Mouse (Mus musculus): ENCODE results near the gene Lrfn2. TPM values are rescaled to one million over a fixed set of nuclear protein-coding genes. Genes with fewer than 3 reads are reported as not detected.

Lrfn2 gene
- polyA plus RNA-seq, 1 experiment from 2014 or later = 0.07 TPM

DNA sequence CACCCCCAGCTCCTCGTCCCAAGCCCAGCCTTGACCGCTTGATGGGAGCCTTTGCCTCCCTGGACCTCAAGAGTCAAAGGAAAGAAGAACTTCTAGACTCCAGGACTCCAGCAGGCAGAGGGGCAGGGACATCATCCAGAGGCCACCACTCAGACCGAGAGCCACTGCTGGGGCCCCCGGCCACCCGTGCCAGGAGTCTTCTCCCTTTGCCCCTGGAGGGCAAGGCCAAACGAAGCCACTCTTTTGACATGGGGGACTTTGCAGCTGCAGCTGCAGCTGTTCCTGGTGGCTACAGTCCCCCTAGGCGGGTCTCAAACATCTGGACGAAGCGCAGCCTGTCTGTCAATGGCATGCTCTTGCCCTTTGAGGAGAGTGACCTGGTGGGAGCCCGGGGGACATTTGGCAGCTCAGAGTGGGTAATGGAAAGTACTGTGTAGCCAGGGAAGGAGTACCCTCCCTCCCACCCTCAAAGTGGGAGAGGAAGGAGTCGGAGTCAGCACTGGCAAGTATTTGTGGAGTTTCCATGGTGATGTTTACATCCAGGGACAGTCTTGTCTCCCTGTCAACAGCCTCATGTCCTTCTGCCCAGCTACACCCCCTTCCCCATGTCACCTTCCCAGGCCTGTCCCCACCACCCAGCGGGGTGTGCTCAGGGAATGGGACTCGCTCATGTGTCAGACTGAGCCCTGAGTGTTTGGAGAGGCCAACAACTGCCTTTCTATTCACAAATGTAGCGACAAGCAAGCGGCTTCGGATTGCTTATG lies 164.8 kb downstream of the Lrfn2 start:
- H3K9me3 ChIP-seq (replicated peaks) = 0 out of 2 replicates have a peak, but pooled peaks cover 3% of the 10 kb centered on the region
- no peaks in the 10 kb centered on the region for H3K4me1 ChIP-seq
- no peak overlapping the region for H3K4me3 ChIP-seq
- no peaks in the 10 kb centered on the region for H3K36me3 ChIP-seq
- H3K27ac ChIP-seq = no peak overlapping the region
- no peak overlapping the region for H3K9ac ChIP-seq
- WGBS (ENCODE audit: insufficient replicate concordance) = 66% methylated on average over 16 of the region's 16 CpGs
- H3K4me2 ChIP-seq = no peak overlapping the region
- H3K27me3 ChIP-seq (replicated peaks) = no peaks in the 10 kb centered on the region
- ATAC-seq = no peak

DNA sequence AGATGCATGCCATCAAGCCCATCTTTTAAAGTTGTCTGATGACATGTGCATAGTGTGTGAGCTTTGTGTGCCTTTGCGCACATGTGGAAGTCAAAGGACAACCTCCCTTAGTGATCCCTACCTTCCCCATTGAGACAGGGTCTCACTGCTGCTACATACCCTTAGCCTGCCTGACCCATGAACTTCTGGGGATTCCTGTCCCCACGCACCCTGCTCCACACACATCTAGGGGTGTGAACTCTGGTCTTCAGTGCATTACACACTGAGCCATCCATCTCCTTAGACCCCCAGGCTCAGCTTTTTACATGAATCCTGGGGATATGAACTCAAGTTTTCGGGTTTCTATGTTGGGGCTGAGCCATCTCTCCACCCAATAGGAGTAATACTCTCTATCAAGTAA lies 179.2 kb downstream of the Lrfn2 start:
- Histone ChIP-seq H3K9me3 (replicated peaks) (no peaks in the 10 kb centered on the region), H3K4me1 (no peaks in the 10 kb centered on the region), H3K4me3 (no peak overlapping the region), H3K4me2 (no peak overlapping the region), H3K9ac (no peak overlapping the region), H3K27me3 (replicated peaks) (no peaks in the 10 kb centered on the region), H3K36me3 (no peaks in the 10 kb centered on the region), H3K27ac (no peak overlapping the region)
- 68% methylated on average over 3 of the region's 3 CpGs for WGBS (ENCODE audit: insufficient replicate concordance)
- no peak for ATAC-seq

DNA sequence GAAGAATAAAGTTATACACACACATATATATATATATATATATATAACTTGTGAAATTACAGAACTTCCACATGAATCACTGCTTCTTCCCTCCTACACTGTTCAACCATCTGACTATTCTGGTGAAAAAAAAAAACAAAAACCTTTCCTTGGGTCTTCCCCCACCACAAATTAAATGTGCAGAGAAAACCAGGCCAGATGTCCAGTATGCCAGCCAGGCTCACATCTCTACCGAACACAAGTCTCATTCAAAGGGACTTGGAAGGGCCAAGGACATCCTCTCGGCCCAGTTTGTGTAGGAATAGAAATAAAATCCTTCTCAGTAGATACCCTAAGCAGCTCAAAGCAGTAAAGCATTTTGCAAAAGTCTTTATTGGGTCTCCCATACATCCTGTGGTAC lies 179.7 kb downstream of the Lrfn2 start:
- WGBS (ENCODE audit: insufficient replicate concordance) = 62% methylated on average over 2 of the region's 2 CpGs
- Histone ChIP-seq H3K9me3 (replicated peaks) (no peaks in the 10 kb centered on the region), H3K27me3 (replicated peaks) (no peaks in the 10 kb centered on the region), H3K9ac (no peak overlapping the region), H3K27ac (no peak overlapping the region), H3K4me2 (no peak overlapping the region), H3K4me1 (no peaks in the 10 kb centered on the region), H3K36me3 (no peaks in the 10 kb centered on the region), H3K4me3 (no peak overlapping the region)
- ATAC-seq = no peak

DNA sequence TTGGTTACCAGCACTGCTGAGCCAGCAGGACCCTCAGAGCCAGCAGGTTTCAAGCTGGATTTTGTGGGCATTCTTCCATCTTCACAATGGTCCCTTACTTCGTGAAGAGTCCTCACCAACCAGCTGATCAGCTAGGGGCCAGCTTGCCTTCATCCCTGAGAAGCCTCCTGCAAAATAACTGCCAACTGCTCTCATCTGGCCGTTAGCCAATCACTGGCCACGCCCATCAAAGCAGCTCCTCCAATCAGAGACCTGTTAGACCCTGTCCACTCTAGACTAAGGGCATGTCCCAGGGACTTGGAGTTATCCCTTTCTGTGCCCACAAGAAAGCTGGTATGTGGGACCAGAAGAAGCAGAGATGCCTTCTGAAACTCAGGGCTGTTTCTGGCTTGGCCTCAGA lies 181.2 kb downstream of the Lrfn2 start:
- Histone ChIP-seq H3K27me3 (replicated peaks) (no peaks in the 10 kb centered on the region), H3K9me3 (replicated peaks) (no peaks in the 10 kb centered on the region), H3K4me2 (no peak overlapping the region), H3K4me1 (no peaks in the 10 kb centered on the region), H3K4me3 (no peak overlapping the region), H3K27ac (no peak overlapping the region), H3K9ac (no peak overlapping the region), H3K36me3 (no peaks in the 10 kb centered on the region)
- WGBS (ENCODE audit: insufficient replicate concordance) = 45% methylated on average over 3 of the region's 3 CpGs
- ATAC-seq = no peak

DNA sequence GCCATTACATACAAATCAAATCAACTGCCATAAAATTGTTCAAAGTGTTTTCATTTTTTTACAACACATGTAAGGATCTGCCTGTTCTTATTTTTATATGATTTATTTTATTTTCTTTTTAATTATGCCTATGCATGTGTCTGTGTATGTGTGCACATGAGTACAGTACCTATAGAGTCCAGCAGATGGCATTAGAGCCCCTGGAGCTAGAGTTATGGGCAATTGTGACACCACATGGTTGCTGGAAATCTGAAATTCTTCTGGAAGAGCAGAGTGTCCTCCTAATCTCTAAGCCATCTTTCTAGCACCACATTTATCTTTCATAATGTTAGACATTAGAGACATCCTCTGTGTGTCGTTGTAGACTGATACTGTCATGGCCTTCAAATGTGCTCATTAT lies 192.0 kb downstream of the Lrfn2 start:
- ATAC-seq = no peak
- no peak overlapping the region for H3K9ac ChIP-seq

DNA sequence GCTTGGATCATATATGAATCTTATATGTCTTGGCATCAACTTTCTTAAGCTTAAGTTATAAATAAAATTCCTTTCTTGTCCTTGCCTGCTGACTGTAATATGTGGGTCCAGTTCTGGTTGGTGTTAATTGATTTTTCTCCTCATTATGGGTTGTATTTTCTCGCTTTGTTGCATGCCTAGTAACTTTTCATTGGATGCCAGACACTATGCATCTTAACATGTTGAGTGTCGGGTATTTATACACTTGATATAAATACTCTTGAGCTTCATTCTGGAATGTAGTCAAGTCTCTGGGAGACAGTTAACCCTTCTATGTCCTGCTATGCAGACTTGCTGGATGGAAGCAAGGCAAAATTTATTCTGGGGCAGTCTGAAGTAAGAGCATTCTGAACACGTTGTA lies 192.5 kb downstream of the Lrfn2 start:
- 69% methylated on average over 3 of the region's 3 CpGs for WGBS (ENCODE audit: insufficient replicate concordance)
- Histone ChIP-seq H3K36me3 (no peaks in the 10 kb centered on the region), H3K27ac (no peak overlapping the region), H3K27me3 (replicated peaks) (no peaks in the 10 kb centered on the region), H3K9ac (no peak overlapping the region), H3K9me3 (replicated peaks) (no peaks in the 10 kb centered on the region), H3K4me2 (no peak overlapping the region), H3K4me3 (no peak overlapping the region), H3K4me1 (no peaks in the 10 kb centered on the region)
- ATAC-seq = no peak

More for the DNA sequence above, 192.0 kb downstream of the Lrfn2 start:
- WGBS (ENCODE audit: insufficient replicate concordance) = 81% methylated on average over 1 of the region's 1 CpGs
- Histone ChIP-seq H3K36me3 (no peaks in the 10 kb centered on the region), H3K4me3 (no peak overlapping the region), H3K9me3 (replicated peaks) (no peaks in the 10 kb centered on the region), H3K27ac (no peak overlapping the region), H3K4me2 (no peak overlapping the region), H3K4me1 (no peaks in the 10 kb centered on the region), H3K27me3 (replicated peaks) (no peaks in the 10 kb centered on the region)

Small RNA genes within 50 kb of the gene (microRNA-seq; reads per million reads assigned to microRNA genes)
- gene Gm44304 = not detected

Data from liver, embryonic 12.5 days (tissue).